Mouse (Mus musculus) pancreas, adult 10 weeks (tissue): ENCODE data around the gene Srsf5. TPM values are rescaled to one million over a fixed set of nuclear protein-coding genes. Genes with fewer than 3 reads are reported as not detected.

Experiments used
- polyA plus RNA-seq: library from polyadenylated mRNA; stranded (reverse); fragments of 350-450 nt; fragmentation: Illumina TruSeq; extraction: RNeasy Lipid Tissue Mini Kit (QIAGEN cat#74804); gene quantifications from one replicate; pipeline ENCODE4 v1.2.3, GENCODE M21; 2015; ENCODE audit warnings: low read depth, low replicate concordance; ENCODE audit not compliant: insufficient read depth

Gene Srsf5
- 193 TPM for polyA plus RNA-seq

GRCm38 (mm10) chr12:80945334-80945995 lies at the start of gene Srsf5:
Srsf5 (plus strand) TSS chr12:80945504.

GRCm38 (mm10) chr12:80968605-80969004 lies 23.3 kb downstream of the Srsf5 start, which contains the start of gene Slc10a1:
Slc10a1 (minus strand) TSS chr12:80968705.

Other genes with a start within 250 kb of the Srsf5 start
- gene Ccdc177, start 184.8 kb upstream of the Srsf5 start, polyA plus RNA-seq, result not detected
- gene Susd6, start 155.0 kb upstream of the Srsf5 start, polyA plus RNA-seq, result 6.0 TPM
- not detected for gene Slc10a1, start 23.2 kb downstream of the Srsf5 start, polyA plus RNA-seq
- gene Smoc1, start 81.3 kb downstream of the Srsf5 start, polyA plus RNA-seq, result 6.5 TPM